Mouse (Mus musculus) hindbrain, embryonic 10.5 days (tissue): ENCODE data around the gene Kiss1r. TPM values are rescaled to one million over a fixed set of nuclear protein-coding genes. Genes with fewer than 3 reads are reported as not detected.

Source experiments
- DNase-seq: peaks from one replicate; pipeline ENCODE4 v3.0.0-alpha.2; 2017; ENCODE audit warnings: low spot score
- H3K27ac ChIP-seq: fragments of 300-500 bp; sonication (generic); 2 replicates; pipeline ENCODE4 v1.5.1; 2016; ENCODE audit warnings: mild to moderate bottlenecking, moderate library complexity
- H3K27me3 ChIP-seq: fragments of 300-500 bp; sonication (generic); 2 replicates; pipeline ENCODE4 v1.6.1; 2016; ENCODE audit warnings: mild to moderate bottlenecking; ENCODE audit not compliant: poor library complexity, insufficient read depth, severe bottlenecking
- H3K36me3 ChIP-seq: fragments of 300-500 bp; sonication (generic); 2 replicates; pipeline ENCODE4 v1.6.1; 2016; ENCODE audit warnings: mild to moderate bottlenecking, moderate library complexity
- H3K4me1 ChIP-seq: fragments of 300-500 bp; sonication (generic); replicated peaks from 2 replicates; pipeline ENCODE4 v1.6.1; 2016; ENCODE audit warnings: mild to moderate bottlenecking
- H3K4me3 ChIP-seq: fragments of 300-500 bp; sonication (generic); 2 replicates; pipeline ENCODE4 v1.5.1; 2016; ENCODE audit warnings: mild to moderate bottlenecking, moderate library complexity
- H3K9me3 ChIP-seq: fragments of 300-500 bp; sonication (generic); 2 replicates; pipeline ENCODE4 v1.6.1; 2016; ENCODE audit warnings: mild to moderate bottlenecking, moderate library complexity
- WGBS: fragments of 180-500 bp; shearing (Covaris S2); methylation state at CpG from one replicate; pipeline ENCODE4 v1.1.7; 2016; 5-methylcytosine and 5-hydroxymethylcytosine counted together
- polyA plus RNA-seq: library from polyadenylated mRNA; unstranded; fragments of >200 nt; fragmentation: Nextera tagmentation; extraction: Ambion mirVana; gene quantifications from 2 replicates; pipeline ENCODE4 v1.2.1, GENCODE M21; 2016

Kiss1r gene
- polyA plus RNA-seq, 1 experiment from 2014 or later, result 0.72 TPM

- Histone ChIP-seq H3K4me1 (peaks cover 23% of the 10 kb centered on the region), H3K4me3 (peak overlapping the region; percentile 21; the same call in 1 of the 2 replicates), H3K27ac (peak overlapping the region; percentile 56), H3K9me3 (peaks cover 4% of the 10 kb centered on the region; the same call in 1 of the 2 replicates), H3K27me3 (peaks cover 35% of the 10 kb centered on the region), H3K36me3 (peaks cover 70% of the 10 kb centered on the region)
- DNase-seq, result no peak
- WGBS, result 95% methylated on average over 10 of the region's 10 CpGs
Observed at GRCm38 (mm10) chr10:79907415-79907814, 9.4 kb upstream of the Kiss1r start.

DNA sequence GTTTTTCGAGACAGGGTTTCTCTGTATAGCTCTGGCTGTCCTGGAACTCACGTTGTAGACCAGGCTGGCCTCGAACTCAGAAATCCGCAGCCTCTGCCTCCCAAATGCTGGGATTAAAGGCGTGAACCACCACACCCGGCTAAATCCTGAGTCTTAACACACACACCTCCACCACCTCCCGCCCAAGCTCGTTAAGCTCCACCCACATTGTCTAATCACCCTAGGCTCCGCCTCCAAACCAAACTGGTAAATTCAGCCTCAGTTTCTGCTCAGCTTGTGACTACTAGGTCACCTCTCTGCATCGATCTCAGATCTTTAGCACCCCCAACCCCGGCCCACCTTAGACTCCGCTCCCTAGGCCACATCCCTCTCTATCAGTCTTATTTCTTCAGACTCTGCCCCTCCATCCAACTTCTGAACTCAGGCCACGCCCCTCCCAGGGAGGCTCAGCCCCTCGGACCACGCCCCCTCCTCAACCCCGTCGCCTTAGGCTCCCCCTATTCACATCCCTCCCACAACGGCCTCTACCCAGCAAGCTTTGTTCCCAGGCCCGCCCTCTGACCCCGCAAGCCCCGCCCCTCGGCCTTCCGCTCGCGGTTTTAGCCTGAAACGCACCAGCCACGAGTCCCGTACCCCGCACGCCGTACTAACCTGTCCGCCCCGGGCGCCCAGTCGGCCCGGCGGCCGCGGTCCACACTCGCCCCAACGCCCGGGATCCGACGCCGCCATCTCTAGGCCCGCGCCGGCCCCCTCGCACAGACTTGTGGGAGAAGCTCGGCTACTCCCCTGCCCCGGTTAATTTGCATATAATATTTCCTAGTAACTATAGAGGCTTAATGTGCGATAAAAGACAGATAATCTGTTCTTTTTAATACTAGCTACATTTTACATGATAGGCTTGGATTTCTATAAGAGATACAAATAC, 8.3 kb upstream of the Kiss1r start, which contains the start of gene Med16:
TSS of gene Med16 (minus strand) at position 757 of the 925 bp plus-strand sequence.
- Histone ChIP-seq H3K36me3 (peaks cover 70% of the 10 kb centered on the region), H3K9me3 (peaks cover 4% of the 10 kb centered on the region; the same call in 1 of the 2 replicates), H3K27ac (peak within 1 kb of the TSS; percentile 100), H3K4me1 (peaks cover 23% of the 10 kb centered on the region), H3K27me3 (peaks cover 25% of the 10 kb centered on the region), H3K4me3 (peak within 1 kb of the TSS; percentile 75)
- WGBS, result 2% methylated on average over 52 of the region's 52 CpGs
- peak; percentile 97 for DNase-seq

DNA sequence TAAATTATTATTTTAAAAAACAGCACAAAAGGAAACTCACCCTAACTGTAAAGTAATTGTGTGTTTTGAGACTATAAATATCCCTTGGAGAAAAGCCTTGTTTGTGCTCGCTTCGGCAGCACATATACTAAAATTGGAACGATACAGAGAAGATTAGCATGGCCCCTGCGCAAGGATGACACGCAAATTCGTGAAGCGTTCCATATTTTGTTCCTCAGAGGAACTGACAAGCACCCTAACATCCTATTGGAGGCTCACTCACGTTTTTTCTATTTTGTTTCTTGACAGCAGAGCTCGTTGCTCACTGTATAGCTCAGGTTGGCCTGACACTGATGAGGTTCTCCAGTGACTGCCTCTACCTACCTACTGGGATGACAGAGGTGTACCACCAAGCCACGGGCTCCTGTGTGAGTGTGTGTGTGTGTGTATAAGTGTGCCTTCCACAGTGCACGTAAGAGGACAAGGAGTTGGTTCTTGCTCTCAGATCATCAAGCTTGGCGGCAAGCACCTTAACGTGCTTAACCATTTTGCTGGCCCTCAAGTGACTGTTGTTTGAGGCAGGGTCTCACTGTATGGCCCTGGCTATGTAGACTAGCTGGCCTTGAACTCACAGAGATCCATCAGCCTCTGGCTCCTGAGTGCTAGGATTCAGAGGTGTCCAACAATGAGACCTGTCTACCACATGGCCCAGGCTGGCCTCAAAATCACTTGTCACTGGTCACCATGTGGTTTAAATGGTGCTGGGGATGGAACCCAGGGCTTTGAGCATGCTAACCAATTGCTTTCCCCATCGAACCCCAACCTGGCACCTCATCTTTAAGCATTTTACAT, 7.5 kb upstream of the Kiss1r start:
- H3K4me3 ChIP-seq, result peak overlapping the region; percentile 75
- 25% methylated on average over 14 of the region's 14 CpGs for WGBS
- peaks cover 64% of the 10 kb centered on the region for H3K36me3 ChIP-seq

GRCm38 (mm10) chr10:79910556-79910955, 6.2 kb upstream of the Kiss1r start, which contains the start of gene Gm26602:
Gene Gm26602 (plus strand): TSS chr10:79910856.
- Histone ChIP-seq H3K27ac (peak within 1 kb of the TSS; percentile 73; the same call in 1 of the 2 replicates), H3K4me1 (peaks cover 41% of the 10 kb centered on the region), H3K27me3 (peaks cover 9% of the 10 kb centered on the region; the same call in 1 of the 2 replicates), H3K4me3 (peak within 1 kb of the TSS; percentile 75; the same call in 1 of the 2 replicates), H3K36me3 (peaks cover 51% of the 10 kb centered on the region), H3K9me3 (no peaks in the 10 kb centered on the region)
- DNase-seq, result no peak
- 94% methylated on average over 4 of the region's 4 CpGs for WGBS

More for the DNA sequence above, 7.5 kb upstream of the Kiss1r start:
- H3K9me3 ChIP-seq, result peaks cover 4% of the 10 kb centered on the region; the same call in 1 of the 2 replicates
- peaks cover 28% of the 10 kb centered on the region for H3K4me1 ChIP-seq
- DNase-seq, result peak; percentile 46
- peaks cover 16% of the 10 kb centered on the region for H3K27me3 ChIP-seq
- H3K27ac ChIP-seq, result peak overlapping the region; percentile 100

DNA sequence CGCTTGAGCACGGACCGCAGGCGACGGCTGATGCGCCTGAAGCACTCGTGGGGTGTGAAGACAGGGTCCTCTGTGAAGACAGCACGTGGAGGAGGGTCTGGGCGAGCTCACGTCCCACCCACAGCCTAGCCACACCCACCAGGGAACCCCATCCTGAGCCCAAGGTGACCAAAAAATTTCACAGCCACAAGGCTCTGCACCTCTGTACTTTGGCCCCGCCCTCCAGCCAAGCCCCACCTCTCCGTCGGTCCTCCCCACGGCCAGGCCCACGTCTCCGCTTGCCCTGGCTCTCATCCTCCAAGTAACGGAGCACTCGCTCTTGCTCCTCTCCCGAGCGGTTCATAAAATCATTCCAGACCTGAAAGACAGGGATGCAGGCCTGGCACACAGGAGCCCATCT, 4.4 kb upstream of the Kiss1r start:
- Histone ChIP-seq H3K36me3 (peaks cover 34% of the 10 kb centered on the region), H3K9me3 (no peaks in the 10 kb centered on the region), H3K4me3 (no peak overlapping the region), H3K27ac (no peak overlapping the region), H3K27me3 (peaks cover 5% of the 10 kb centered on the region), H3K4me1 (peaks cover 52% of the 10 kb centered on the region)
- no peak for DNase-seq
- WGBS, result 64% methylated on average over 20 of the region's 20 CpGs

GRCm38 (mm10) chr10:79914131-79914947, 2.4 kb upstream of the Kiss1r start:
- Histone ChIP-seq H3K27ac (peak overlapping the region; percentile 45; the same call in 1 of the 2 replicates), H3K27me3 (peaks cover 24% of the 10 kb centered on the region), H3K9me3 (no peaks in the 10 kb centered on the region), H3K4me3 (peak overlapping the region; percentile 73; the same call in 1 of the 2 replicates), H3K36me3 (peaks cover 34% of the 10 kb centered on the region), H3K4me1 (peaks cover 60% of the 10 kb centered on the region)
- 70% methylated on average over 11 of the region's 11 CpGs for WGBS
- DNase-seq, result no peak

GRCm38 (mm10) chr10:79914948-79915596, 1.7 kb upstream of the Kiss1r start:
- no peak overlapping the region for H3K27ac ChIP-seq

DNA sequence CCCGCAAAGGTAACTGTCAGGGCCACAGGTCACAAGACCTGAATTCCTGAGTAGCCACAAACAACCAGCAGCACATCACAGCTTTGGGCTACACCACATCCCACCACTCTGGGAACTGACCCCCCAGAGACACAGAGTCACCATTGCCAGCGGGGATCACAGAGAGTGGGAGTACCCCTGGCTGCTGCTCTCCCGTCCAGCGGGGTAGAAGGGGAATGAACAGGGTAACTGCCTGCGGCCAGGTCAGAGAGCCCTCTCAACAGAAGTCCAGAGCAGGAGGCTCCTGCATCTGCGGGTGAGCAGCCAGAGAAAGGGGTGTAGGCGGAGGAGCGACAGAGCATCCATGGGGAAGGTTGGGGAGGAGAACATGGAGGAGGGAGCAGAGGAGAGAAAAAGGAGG, 690 bp upstream of the Kiss1r start:
- Histone ChIP-seq H3K4me1 (peaks cover 71% of the 10 kb centered on the region), H3K9me3 (no peaks in the 10 kb centered on the region), H3K27me3 (peaks cover 42% of the 10 kb centered on the region), H3K36me3 (peaks cover 26% of the 10 kb centered on the region), H3K4me3 (peak overlapping the region; percentile 73), H3K27ac (peak overlapping the region; percentile 92)
- no peak for DNase-seq
- WGBS, result 7% methylated on average over 8 of the region's 8 CpGs

More at GRCm38 (mm10) chr10:79914948-79915596, 1.7 kb upstream of the Kiss1r start:
- Histone ChIP-seq H3K36me3 (peaks cover 34% of the 10 kb centered on the region), H3K27me3 (peaks cover 32% of the 10 kb centered on the region), H3K4me3 (peak overlapping the region; percentile 73; the same call in 1 of the 2 replicates), H3K9me3 (no peaks in the 10 kb centered on the region), H3K4me1 (peaks cover 62% of the 10 kb centered on the region)
- 74% methylated on average over 7 of the region's 7 CpGs for WGBS
- no peak for DNase-seq

GRCm38 (mm10) chr10:79917532-79918100, 845 bp downstream of the Kiss1r start:
- H3K4me1 ChIP-seq, result peaks cover 77% of the 10 kb centered on the region
- H3K9me3 ChIP-seq, result no peaks in the 10 kb centered on the region
- H3K4me3 ChIP-seq, result peak overlapping the region; percentile 73
- H3K27ac ChIP-seq, result no peak overlapping the region
- peaks cover 57% of the 10 kb centered on the region for H3K27me3 ChIP-seq
- H3K36me3 ChIP-seq, result peaks cover 10% of the 10 kb centered on the region
- WGBS, result 70% methylated on average over 5 of the region's 5 CpGs
- no peak for DNase-seq

GRCm38 (mm10) chr10:79918231-79919078, 1.7 kb downstream of the Kiss1r start:
- H3K27me3 ChIP-seq, result peaks cover 66% of the 10 kb centered on the region
- H3K4me3 ChIP-seq, result peak overlapping the region; percentile 73
- H3K36me3 ChIP-seq, result peaks cover 2% of the 10 kb centered on the region; the same call in 1 of the 2 replicates
- H3K9me3 ChIP-seq, result no peaks in the 10 kb centered on the region
- peak overlapping the region; percentile 23; the same call in 1 of the 2 replicates for H3K27ac ChIP-seq
- peak; percentile 33 for DNase-seq
- 4% methylated on average over 35 of the region's 35 CpGs for WGBS
- peaks cover 77% of the 10 kb centered on the region for H3K4me1 ChIP-seq
